Mouse (Mus musculus) c-Kit-positive CD71-positive TER-119-positive erythroid progenitor cells, embryonic 14.5 days (primary cell): ENCODE results near the gene 2410137M14Rik.
"Not testable (repeated sequence)": the region's sequence is repeated elsewhere in the genome, so short reads cannot be mapped to it uniquely, and the experiment has no call there.

Source experiments
- DNase-seq: peaks from one replicate; pipeline ENCODE4 v3.0.0-alpha.2; 2013; ENCODE audit warnings: low spot score

The 2410137M14Rik gene

GRCm38 (mm10) chr17:36981221-36981813 is at the start of gene 2410137M14Rik:
TSS of gene 2410137M14Rik (minus strand) at chr17:36981237.
- DNase-seq = no peak

DNA sequence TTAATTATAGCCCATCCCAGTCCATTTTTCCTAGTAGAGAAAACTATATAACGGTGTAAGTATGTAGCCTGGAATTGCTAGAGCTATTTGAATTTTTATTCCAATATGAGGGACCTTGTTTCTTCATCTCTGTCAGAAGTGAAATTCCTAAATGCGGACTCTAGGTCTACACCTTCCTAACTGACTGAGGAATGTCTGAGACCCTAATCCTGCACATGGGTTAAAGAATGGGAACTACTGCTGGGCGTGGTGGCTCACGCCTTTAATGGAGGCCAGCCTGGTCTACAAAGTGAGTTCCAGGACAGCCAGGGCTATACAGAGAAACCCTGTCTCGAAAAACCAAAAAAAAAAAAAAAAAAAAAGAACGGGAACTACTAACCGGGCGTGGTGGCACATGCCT is 48.1 kb upstream of the 2410137M14Rik start:
- no peak for DNase-seq

GRCm38 (mm10) chr17:37028683-37029120 is 47.7 kb upstream of the 2410137M14Rik start:
- peak; percentile 52 for DNase-seq

- DNase-seq = no peak
Measured at GRCm38 (mm10) chr17:37028212-37028611, 47.2 kb upstream of the 2410137M14Rik start.

- no peak for DNase-seq
Measured at GRCm38 (mm10) chr17:37027486-37027885, 46.4 kb upstream of the 2410137M14Rik start.

DNA sequence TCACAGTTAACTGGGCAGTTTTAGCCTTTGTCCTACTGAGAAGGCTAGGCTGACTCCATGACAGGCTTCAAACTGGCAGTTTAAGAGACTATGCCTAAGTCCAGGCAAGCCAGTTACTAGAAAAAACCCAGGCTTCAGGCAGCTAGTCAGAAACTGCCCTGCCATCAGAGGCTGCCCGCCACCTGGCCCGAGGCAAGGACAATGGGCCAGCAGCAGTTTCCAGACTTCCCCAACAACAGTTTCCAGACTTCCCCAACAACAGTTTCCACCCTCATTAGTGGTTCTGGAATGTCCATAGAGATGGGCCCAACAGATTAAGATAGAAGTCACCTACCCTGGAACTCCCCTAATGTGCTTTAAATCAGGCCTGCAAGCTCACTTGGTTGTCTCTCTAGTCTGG is 45.4 kb upstream of the 2410137M14Rik start:
- no peak for DNase-seq

DNA sequence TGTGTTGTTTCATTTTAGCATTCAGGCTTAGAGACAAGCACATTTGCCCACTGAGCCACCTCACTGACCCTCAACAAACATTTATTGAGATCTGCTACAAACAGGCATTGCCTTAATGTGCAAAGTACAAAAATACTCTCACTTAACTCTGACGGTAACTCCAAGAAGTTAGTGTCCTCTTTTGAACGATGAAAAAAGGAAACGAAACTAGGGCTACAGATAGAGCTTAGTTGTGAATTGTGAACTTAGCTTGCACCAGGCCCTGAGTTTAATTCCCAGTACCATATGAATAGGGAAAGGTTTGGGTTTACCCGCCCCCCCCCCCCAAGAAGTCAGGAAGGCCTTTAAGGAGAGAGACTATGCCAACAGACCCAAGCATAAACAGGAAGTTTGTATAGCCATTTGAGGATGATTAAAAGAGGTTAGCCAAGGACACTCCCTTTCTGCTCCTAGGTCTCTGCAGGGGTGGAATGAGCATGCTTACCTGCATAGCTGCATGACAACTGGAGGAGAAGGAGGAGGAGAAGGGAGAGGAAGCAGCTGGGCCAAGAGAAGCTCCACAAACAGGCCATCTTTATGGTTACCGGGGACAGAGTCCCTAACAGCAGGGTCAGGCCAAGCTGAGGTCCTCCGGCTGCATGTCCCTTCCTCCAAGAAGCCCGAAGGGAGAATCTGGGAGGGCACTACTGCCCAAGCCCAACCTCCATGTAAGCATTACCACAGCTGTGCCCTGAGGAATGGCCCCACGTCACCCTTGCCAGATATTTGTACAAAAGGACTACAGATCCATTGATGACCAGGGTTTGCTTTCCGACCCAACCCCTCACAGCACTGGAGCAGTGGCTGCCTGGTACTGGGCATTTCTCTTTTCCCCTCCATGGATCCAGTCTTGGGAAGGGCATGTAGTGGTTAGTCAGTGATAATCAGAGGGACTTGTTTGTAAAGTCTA is 41.9 kb upstream of the 2410137M14Rik start, which contains the start of gene Mog:
Gene Mog (minus strand): TSS at position 771 of the 949 bp plus-strand sequence.
- DNase-seq = no peak

DNA sequence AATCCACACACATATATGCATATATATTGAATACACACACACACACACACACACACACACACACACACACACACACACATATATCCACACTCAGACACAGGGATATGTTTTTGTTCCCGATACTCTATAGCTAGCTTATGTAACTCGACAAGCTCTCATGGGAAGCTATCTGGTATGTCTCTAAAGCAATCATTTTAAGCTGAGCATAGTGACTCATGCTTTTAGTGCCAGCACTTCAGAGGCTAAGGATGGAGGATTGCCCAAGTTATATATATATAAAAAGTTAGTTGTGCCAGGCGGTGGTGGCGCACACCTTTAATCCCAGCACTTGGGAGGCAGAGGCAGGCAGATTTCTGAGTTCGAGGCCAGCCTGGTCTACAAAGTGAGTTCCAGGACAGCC is 38.2 kb upstream of the 2410137M14Rik start:
- DNase-seq = not testable (repeated sequence)

GRCm38 (mm10) chr17:37018328-37018727 is 37.3 kb upstream of the 2410137M14Rik start:
- no peak for DNase-seq

DNA sequence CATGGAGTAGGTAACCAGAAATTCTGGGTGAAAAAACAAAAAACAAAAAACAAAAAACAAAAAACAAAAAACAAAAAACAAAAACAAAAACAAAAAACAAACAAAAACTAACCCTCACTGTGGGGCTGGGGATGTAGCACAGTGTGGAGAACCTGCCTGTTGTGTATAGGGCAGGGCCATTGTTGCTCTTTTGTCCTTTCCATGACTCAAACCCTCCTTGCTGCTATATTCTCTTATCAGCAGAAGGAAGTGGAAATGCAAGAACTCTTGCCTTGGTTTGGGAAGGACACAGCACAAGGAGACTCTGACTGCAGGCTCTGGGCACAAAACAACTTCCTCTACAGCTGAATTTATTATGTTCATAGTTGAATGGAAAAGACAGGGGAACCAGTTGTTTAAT is 35.3 kb upstream of the 2410137M14Rik start:
- DNase-seq = no peak

- DNase-seq = no peak
Measured at GRCm38 (mm10) chr17:37012141-37012540, 31.1 kb upstream of the 2410137M14Rik start.

- DNase-seq = no peak
Measured at GRCm38 (mm10) chr17:37011719-37012118, 30.7 kb upstream of the 2410137M14Rik start.

DNA sequence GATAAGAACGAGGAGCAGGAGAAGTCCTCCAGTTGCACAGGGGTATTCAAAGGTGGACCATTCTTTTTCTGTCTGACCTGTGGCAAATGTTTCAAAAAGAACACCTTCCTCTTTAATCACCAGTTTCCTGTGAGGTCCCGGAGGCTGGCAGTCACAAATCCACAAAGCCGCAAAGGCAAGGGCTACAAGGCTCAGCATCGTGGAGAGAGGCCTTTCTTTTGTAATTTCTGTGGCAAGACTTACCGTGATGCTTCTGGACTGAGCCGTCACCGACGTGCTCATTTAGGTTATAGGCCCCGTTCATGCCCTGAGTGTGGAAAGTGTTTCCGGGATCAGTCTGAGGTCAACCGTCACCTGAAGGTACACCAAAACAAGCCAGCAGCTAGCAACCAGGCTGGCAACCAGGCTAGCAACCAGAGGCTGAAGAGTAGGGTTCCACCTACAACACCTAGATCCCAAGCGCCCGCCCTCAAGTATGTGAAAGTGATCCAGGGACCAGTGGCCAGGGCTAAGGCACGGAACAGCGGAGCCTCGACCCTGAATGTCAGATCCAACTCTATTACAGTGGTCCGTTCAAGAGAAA is 28.5 kb upstream of the 2410137M14Rik start:
- no peak for DNase-seq

- no peak for DNase-seq
Measured at GRCm38 (mm10) chr17:37008161-37008560, 27.1 kb upstream of the 2410137M14Rik start.

- no peak for DNase-seq
Measured at GRCm38 (mm10) chr17:37003366-37003765, 22.3 kb upstream of the 2410137M14Rik start.

DNA sequence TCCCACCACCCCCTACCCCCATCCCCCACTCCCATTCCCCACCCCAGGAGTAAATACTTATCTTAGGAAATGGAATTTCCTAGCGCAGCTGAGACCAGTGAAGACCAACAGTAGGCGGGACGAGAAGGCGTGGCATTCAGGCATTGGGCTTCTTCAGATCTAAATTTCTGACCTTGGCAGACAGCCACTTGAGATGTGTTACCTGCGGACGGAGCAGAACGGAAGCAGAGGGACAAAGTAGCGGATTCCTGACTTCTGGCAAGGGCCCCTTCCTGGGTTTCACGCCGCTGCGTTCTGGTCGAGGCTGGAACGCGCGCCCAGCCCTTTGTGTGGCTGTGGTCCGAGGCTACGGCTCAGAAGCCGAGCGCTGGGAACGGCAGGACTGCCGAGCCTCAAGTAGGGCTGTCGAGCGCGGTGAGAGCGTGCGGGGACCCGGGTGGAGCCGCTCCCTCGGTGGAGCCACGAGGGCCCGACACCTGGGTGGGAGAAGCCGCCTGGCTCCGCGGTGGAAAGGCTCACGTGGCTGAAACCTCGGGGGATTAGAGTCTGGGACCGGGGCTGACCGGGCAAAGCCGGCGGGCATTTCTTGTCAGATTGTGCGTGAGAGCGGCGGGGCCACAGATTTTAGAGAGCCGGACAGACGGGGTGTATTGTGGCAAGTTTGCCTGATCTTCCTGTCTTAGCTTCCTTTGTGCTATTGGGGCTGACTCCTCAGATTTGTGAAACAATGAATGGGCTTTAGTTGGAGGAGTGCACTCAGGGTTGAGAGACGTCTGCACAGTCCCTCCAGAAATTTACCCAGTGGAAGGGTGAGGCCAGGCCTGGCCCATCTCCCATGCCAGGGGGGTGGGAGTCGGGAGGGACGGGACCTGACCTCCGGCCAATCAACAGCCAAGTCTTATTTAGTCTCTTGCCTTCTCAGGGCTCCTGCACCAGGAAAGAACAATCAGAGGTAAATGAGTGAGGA is 21.6 kb upstream of the 2410137M14Rik start:
- DNase-seq = no peak

DNA sequence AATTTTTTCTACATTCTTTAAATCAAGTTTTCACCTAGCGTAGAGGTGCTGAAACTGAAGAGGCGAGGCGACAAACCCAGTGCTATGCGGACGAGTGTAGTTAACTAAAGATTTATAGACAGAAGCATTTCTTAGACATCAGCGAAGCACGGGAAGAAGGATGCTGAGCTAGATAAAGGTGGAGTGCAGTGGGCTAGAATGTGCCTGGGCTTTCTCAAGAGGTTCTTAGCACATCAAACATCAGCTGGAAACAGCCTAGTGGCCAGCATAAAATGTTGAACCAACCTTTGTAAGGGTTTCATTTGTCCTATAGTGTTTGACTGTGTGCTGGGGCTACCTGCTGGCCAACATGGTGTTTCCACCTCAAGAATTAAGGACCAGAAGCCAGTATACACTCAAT is 19.8 kb upstream of the 2410137M14Rik start, which contains the start of gene Zfp57:
Gene Zfp57 (plus strand): TSS at position 301 of the 400 bp plus-strand sequence.
- DNase-seq = no peak

- DNase-seq = no peak
Measured at GRCm38 (mm10) chr17:36998477-36998876, 17.4 kb upstream of the 2410137M14Rik start.

DNA sequence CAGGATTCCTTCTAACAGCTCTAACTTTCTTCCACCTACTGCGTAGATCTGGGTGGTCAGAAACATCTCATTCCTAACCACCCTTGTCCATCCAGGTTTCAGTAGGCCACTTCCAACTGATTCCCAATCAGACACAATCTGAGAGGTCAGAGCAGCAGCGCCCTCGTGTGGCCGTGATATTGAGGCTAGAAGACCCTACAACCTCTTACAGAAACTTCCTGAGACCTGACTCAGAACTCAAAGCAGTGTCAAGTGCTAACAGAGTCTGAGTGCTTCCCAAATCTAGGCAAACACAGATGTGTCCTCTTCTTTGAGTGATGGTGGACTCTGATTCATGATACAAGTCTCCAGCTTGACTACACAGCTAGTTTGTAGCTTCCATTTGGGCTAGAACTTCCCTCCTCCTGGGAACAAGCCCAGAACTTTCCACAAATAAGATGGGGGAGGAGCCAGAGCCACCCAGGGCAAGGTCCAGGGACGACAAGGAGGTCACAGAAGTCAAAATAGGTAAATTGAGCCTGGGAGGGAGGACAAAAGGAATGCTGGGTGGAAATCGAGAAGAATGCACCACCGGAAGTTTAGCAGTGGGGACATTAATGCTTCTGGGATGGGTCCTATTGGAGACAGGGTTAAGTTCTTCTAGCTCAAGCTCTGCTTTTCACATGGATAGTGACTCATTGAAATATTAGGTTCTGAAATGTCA is 16.1 kb upstream of the 2410137M14Rik start:
- peak; percentile 32 for DNase-seq

DNA sequence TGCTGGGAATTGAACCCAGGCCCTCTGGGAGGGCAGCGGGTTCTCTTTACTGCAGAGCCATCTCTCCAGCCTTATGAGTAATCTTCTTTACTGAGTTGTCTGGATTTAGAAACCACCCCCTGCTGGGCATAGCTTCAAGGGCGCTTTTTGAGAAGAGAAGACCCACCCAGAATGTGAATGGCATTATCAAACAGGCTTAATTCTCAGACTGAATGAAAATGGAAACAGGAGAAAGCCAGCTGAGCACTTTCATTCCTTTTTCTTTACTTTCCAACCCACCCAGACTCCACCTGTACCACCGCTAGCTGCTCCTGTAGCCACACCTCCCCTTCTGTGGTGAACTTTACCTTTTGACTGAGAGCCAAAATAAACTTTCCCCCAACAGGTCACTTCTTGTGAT is 14.4 kb upstream of the 2410137M14Rik start:
- DNase-seq = no peak

DNA sequence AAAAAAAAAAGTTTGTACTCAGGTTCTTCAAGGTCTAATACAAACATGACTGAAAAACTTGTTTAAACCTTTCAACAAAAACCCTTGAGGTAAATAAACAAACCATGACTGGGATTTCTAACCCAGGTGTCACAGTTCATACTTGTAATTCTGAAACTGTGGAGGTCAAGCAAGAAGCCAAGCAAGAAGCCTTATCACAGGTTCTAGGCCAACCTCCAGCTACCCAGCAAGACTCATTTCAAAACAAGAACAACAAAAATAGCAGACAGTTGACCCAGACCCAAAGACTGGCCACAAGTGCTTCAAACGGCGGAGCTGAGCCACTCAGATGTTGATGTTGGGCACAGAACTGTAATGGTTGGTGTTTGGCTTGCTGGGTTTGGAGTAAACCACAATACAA is 13.5 kb upstream of the 2410137M14Rik start:
- DNase-seq = no peak
